Mouse (Mus musculus): ENCODE data around the gene Tmem9.

- TF ChIP-seq CTCF (IDR thresholded peaks at IDR 0.05; ENCODE audit: control insufficient read depth, insufficient read depth, insufficient read length) (no peak), MYOG (IDR thresholded peaks at IDR 0.05; ENCODE audit: control insufficient read depth, extremely low read depth, insufficient read length) (no peak), USF1 (IDR thresholded peaks at IDR 0.05; ENCODE audit: low read depth) (no peak), FOSL1 (IDR thresholded peaks at IDR 0.05; ENCODE audit: insufficient read depth, low read length, poor library complexity, severe bottlenecking) (no peak)
Observed at GRCm38 (mm10) chr1:136031697-136032096, 23.7 kb downstream of the Tmem9 start.
